Mouse (Mus musculus) stomach, postnatal 0 days (tissue): ENCODE results near the gene 2310007B03Rik. TPM values are rescaled to one million over a fixed set of nuclear protein-coding genes. Genes with fewer than 3 reads are reported as not detected.

Experiments
- ATAC-seq: fragments of 200-750 bp; cut with Nextera tagmentation; 2 replicates; pipeline ENCODE4 v1.8.0; 2017; ENCODE audit not compliant: low FRiP score, low TSS enrichment
- DNase-seq: peaks from one replicate; pipeline ENCODE4 v3.0.0-alpha.2; 2016; ENCODE audit warnings: low spot score
- H3K27ac ChIP-seq: fragments of 300-500 bp; sonication (generic); replicated peaks from 2 replicates; pipeline ENCODE4 v1.5.1; 2014; ENCODE audit warnings: mild to moderate bottlenecking, control low read depth
- H3K27me3 ChIP-seq: fragments of 300-500 bp; sonication (generic); 2 replicates; pipeline ENCODE4 v1.6.1; 2014; ENCODE audit warnings: low read length; ENCODE audit not compliant: control insufficient read depth, insufficient read depth
- H3K36me3 ChIP-seq: fragments of 300-500 bp; sonication (generic); 2 replicates; pipeline ENCODE4 v1.6.1; 2014; ENCODE audit warnings: low read length, mixed read lengths; ENCODE audit not compliant: control insufficient read depth, insufficient read depth
- H3K4me1 ChIP-seq: fragments of 300-500 bp; sonication (generic); replicated peaks from 2 replicates; pipeline ENCODE4 v1.6.1; 2014; ENCODE audit warnings: antibody characterized with exemption; ENCODE audit not compliant: control insufficient read depth, insufficient read depth
- H3K4me2 ChIP-seq: fragments of 300-500 bp; sonication (generic); replicated peaks from 2 replicates; pipeline ENCODE4 v1.6.1; 2014; ENCODE audit warnings: low read depth, mild to moderate bottlenecking, control low read depth, moderate library complexity
- H3K4me3 ChIP-seq: fragments of 300-500 bp; sonication (generic); 2 replicates; pipeline ENCODE4 v1.5.1; 2014; ENCODE audit warnings: low read depth, low read length, control low read depth
- H3K9ac ChIP-seq: fragments of 300-500 bp; sonication (generic); 2 replicates; pipeline ENCODE4 v1.6.1; 2014; ENCODE audit warnings: mild to moderate bottlenecking, low read length, control low read depth, mixed read lengths
- H3K9me3 ChIP-seq: fragments of 300-500 bp; sonication (generic); 2 replicates; pipeline ENCODE4 v1.6.1; 2016; ENCODE audit warnings: low read length; ENCODE audit not compliant: control insufficient read depth
- CTCF ChIP-seq: IDR thresholded peaks from 2 replicates; pipeline ENCODE4 v1.5.1; 2016; ENCODE audit warnings: antibody characterized with exemption, low read depth, mild to moderate bottlenecking, moderate library complexity
- EP300 ChIP-seq: optimal IDR thresholded peaks from 2 replicates; pipeline ENCODE3; 2016; ENCODE audit warnings: antibody characterized with exemption
- WGBS: fragments of 180-500 bp; shearing (Covaris S2); extraction: QIAGEN DNeasy Blood & Tissue Kit; methylation state at CpG from one replicate; pipeline ENCODE4 v1.1.7; 2014; 5-methylcytosine and 5-hydroxymethylcytosine counted together
- polyA plus RNA-seq: library from polyadenylated mRNA; unstranded; fragments of >200 nt; fragmentation: Nextera tagmentation; extraction: Ambion mirVana; gene quantifications from 2 replicates; pipeline ENCODE4 v1.2.1, GENCODE M21; 2015

The 2310007B03Rik gene
- polyA plus RNA-seq, 1 experiment from 2014 or later = 27.8 TPM

DNA sequence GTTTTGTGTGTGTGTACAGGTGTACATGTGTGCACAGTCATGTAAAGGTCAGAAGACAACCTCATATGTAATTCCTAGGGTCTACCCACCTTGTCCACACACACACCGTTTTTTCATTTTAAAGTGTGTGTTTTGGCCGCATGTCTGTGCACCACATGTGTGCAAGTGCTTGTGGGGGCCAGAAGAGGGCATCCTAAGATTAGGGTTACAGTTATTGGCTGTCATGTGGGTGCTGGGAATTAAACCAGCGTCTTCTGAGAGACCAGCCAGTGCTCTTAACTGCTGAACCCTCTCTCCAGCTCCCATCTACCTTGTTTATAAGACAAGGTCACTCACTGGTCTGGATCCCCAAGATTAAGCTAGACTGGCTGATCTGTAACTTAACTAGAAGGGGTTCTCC is 34.2 kb upstream of the 2310007B03Rik start:
- Histone ChIP-seq H3K27me3 (no peaks in the 10 kb centered on the region), H3K4me1 (no peaks in the 10 kb centered on the region), H3K27ac (no peak overlapping the region), H3K36me3 (no peaks in the 10 kb centered on the region), H3K4me3 (no peak overlapping the region), H3K9me3 (no peaks in the 10 kb centered on the region), H3K4me2 (no peak overlapping the region), H3K9ac (no peak overlapping the region)
- 88% methylated on average over 3 of the region's 3 CpGs for WGBS
- TF ChIP-seq EP300 = no peak
- TF ChIP-seq CTCF = no peak
- ATAC-seq (no peak), DNase-seq (no peak)

DNA sequence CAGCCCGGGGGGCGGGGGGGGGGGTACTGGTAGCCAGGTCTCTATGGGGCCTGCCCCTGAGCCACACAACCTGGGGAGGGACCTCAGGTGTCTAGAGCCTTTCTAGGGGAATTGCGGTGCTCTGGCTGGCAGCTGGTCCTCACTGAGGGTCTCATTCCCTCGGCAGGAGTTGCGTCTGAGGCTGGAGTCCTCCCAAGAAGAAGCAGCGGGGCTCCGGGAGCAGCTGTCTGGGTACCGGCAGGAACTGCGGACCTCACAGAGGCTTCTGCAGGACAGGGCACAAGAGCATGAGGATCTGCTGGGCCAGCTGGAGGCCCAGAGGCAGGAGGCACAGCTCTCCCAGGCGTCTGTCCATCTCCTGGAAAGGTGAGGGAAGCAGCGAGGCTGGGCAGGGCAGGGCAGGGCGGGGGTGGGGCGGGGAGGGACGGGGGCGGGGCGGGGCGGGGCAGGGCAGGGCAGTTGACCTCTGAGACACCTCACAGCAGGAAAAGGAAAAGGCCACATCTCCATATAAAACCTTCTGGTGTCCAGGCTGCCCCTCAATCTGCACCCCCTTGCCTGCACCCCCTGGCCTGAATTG is 30.1 kb upstream of the 2310007B03Rik start:
- H3K4me1 ChIP-seq = no peaks in the 10 kb centered on the region
- H3K9ac ChIP-seq = no peak overlapping the region
- no peaks in the 10 kb centered on the region for H3K27me3 ChIP-seq
- H3K27ac ChIP-seq = no peak overlapping the region
- 9% methylated on average over 14 of the region's 17 CpGs for WGBS
- no peaks in the 10 kb centered on the region for H3K36me3 ChIP-seq
- DNase-seq (peak; percentile 34), ATAC-seq (peak; percentile 39; the same call in 1 of the 2 replicates)
- TF ChIP-seq CTCF (no peak), EP300 (no peak)
- no peak overlapping the region for H3K4me3 ChIP-seq
- H3K9me3 ChIP-seq = no peaks in the 10 kb centered on the region
- no peak overlapping the region for H3K4me2 ChIP-seq

DNA sequence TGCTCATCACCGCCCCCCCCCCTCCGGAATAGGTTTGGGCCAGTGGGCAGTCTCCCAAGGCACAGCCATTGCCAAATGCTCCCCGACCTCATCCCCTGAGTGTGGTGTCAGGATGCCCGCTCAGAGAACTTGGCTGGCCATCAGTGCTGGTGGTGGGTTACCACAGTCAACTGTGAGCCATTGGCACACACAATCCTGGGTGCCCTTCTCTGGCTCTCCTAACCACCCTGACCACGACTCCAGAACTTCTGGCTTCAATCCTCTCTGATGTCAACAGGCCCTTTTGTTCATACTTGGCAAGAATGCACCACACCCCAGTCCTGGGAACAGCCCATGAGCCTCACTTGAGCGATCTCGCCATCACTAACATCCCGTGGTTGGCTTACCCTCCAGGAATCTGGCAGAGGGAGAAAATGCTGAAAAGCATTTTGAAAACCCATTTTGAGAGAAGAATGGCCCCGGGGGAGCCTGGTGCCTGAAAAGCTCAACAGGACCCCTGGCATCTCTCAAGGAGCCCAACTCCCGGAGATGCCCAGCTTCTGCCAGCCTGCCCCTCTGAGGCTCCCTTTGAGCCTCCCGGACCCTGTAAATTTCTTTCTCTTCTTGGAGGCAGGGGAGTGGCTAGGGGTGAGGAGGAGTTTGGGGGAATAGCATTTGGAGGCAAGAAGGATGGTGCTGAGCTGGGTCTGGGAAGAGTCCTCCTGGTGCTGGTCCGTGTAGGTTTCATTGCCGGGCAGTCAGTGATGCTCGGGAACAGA is 23.5 kb upstream of the 2310007B03Rik start:
- WGBS = 73% methylated on average over 14 of the region's 14 CpGs
- no peak overlapping the region for H3K4me3 ChIP-seq
- no peak overlapping the region for H3K27ac ChIP-seq
- no peaks in the 10 kb centered on the region for H3K36me3 ChIP-seq
- DNase-seq (no peak), ATAC-seq (no peak)
- H3K9ac ChIP-seq = no peak overlapping the region
- no peaks in the 10 kb centered on the region for H3K4me1 ChIP-seq
- TF ChIP-seq CTCF = no peak
- TF ChIP-seq EP300 = no peak
- no peak overlapping the region for H3K4me2 ChIP-seq
- no peaks in the 10 kb centered on the region for H3K9me3 ChIP-seq
- H3K27me3 ChIP-seq = no peaks in the 10 kb centered on the region

DNA sequence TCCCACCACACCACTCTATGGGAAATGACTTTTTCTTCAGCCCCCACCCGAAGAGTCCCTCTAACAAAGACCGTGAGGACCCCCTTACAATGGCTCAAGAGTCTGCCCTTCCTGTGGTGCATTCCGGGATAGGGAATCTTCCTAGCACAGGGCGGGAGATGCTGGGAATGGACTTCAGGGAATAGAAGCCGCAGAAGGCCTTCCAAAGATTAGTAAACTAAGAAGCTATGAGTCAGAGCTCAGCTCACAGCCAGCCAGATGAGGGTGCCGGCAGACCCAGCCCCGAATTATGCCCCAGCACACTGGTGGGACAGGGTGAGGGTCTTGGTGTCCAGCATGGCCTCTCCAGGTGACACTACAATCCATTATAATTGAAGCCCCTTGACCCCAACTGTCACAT is 21.5 kb upstream of the 2310007B03Rik start:
- Histone ChIP-seq H3K4me2 (no peak overlapping the region), H3K27ac (no peak overlapping the region), H3K4me3 (no peak overlapping the region), H3K27me3 (no peaks in the 10 kb centered on the region), H3K4me1 (0 out of 2 replicates have a peak, but pooled peaks cover 2% of the 10 kb centered on the region), H3K9me3 (no peaks in the 10 kb centered on the region), H3K36me3 (no peaks in the 10 kb centered on the region), H3K9ac (no peak overlapping the region)
- ATAC-seq (no peak), DNase-seq (no peak)
- 71% methylated on average over 7 of the region's 7 CpGs for WGBS
- TF ChIP-seq EP300 (no peak), CTCF (no peak)

DNA sequence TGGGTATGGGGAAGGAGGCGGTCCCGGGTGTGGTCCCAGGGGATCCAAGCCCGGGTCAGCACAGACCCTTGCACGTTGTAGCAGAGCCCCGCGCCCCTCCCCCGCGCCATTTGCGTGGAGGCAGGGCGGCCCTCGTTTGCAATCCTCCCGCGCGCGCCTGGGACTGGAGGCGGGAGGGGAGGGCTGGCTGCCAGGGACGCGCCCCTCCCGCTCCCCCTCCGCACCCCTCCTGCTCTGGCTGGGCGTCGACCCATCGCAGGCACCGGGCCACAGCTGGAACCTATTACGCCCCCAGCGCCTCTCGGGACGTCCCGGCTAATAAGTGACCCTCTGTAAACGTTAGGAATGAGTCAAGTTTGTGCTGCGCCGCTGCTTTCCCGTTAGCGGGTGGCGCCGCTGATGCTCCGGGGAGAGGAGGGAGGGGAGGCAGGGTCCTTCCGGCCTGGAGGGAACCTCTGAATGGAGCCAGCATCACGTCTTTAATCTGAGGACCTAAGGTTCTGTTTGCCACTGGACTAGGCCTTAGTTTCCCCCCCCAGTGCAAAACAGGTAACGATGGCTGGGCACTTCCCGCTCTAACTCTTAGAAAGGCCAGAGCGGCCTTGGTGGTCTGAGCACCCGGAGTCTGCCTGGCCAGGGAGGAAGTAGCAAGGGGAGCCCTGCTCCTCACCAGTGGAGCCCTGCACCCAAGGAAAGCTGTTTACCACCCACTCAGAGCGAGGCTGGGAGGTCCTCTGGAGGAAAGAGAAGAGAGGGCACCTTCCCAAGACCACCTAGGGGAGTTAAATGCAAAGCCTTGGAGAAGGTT is 16.0 kb upstream of the 2310007B03Rik start:
- Histone ChIP-seq H3K27ac (peak overlapping the region; percentile 77), H3K36me3 (no peaks in the 10 kb centered on the region), H3K4me3 (peak overlapping the region; percentile 24), H3K9ac (peak overlapping the region; percentile 52), H3K4me2 (peak overlapping the region; percentile 61), H3K9me3 (no peaks in the 10 kb centered on the region), H3K4me1 (peaks cover 7% of the 10 kb centered on the region; the same call in 1 of the 2 replicates), H3K27me3 (no peaks in the 10 kb centered on the region)
- peak; percentile 76 for ATAC-seq
- peak; percentile 68 for DNase-seq
- no peak for TF ChIP-seq EP300
- TF ChIP-seq CTCF = no peak
- 7% methylated on average over 24 of the region's 44 CpGs for WGBS
